Mouse (Mus musculus) kidney, postnatal 0 days (tissue): ENCODE results near the gene Tmem265. TPM values are rescaled to one million over a fixed set of nuclear protein-coding genes. Genes with fewer than 3 reads are reported as not detected.

Source experiments
- ATAC-seq: fragments of 200-750 bp; cut with Nextera tagmentation; replicated peaks from 2 replicates; pipeline ENCODE4 v1.8.0; 2017; ENCODE audit warnings: low read depth, moderate number of reproducible peaks, moderate TSS enrichment, moderate library complexity; ENCODE audit not compliant: low FRiP score
- DNase-seq: peaks from one replicate; pipeline ENCODE4 v3.0.0-alpha.2; 2016; ENCODE audit warnings: low spot score
- H3K27ac ChIP-seq: fragments of 300-500 bp; sonication (generic); 2 replicates; pipeline ENCODE4 v1.5.1; 2014; ENCODE audit warnings: mild to moderate bottlenecking
- H3K27me3 ChIP-seq: fragments of 300-500 bp; sonication (generic); 2 replicates; pipeline ENCODE4 v1.6.1; 2014; ENCODE audit warnings: low read length, mixed read lengths; ENCODE audit not compliant: insufficient read depth
- H3K36me3 ChIP-seq: fragments of 300-500 bp; sonication (generic); 2 replicates; pipeline ENCODE4 v1.6.1; 2014; ENCODE audit warnings: low read length, mixed read lengths; ENCODE audit not compliant: insufficient read depth
- H3K4me1 ChIP-seq: fragments of 300-500 bp; sonication (generic); replicated peaks from 2 replicates; pipeline ENCODE4 v1.6.1; 2014; ENCODE audit warnings: antibody characterized with exemption, low read length, mixed read lengths; ENCODE audit not compliant: insufficient read depth
- H3K4me2 ChIP-seq: fragments of 300-500 bp; sonication (generic); 2 replicates; pipeline ENCODE4 v1.6.1; 2014; ENCODE audit warnings: mild to moderate bottlenecking, low read length, moderate library complexity, mixed read lengths
- H3K4me3 ChIP-seq: fragments of 300-500 bp; sonication (generic); replicated peaks from 2 replicates; pipeline ENCODE4 v1.5.1; 2014; ENCODE audit warnings: low read depth, low read length
- H3K9ac ChIP-seq: fragments of 300-500 bp; sonication (generic); 2 replicates; pipeline ENCODE4 v1.6.1; 2014; ENCODE audit warnings: low read depth, low read length
- H3K9me3 ChIP-seq: fragments of 300-500 bp; sonication (generic); replicated peaks from 2 replicates; pipeline ENCODE4 v1.6.1; 2016; ENCODE audit warnings: low read length, inconsistent platforms, mixed read lengths
- CTCF ChIP-seq: IDR thresholded peaks from 2 replicates; pipeline ENCODE4 v1.5.1; 2016; ENCODE audit warnings: antibody characterized with exemption, low read depth, mild to moderate bottlenecking, moderate library complexity
- WGBS: fragments of 180-500 bp; shearing (Covaris S2); extraction: QIAGEN DNeasy Blood & Tissue Kit; methylation state at CpG from one replicate; pipeline ENCODE4 v1.1.7; 2014; 5-methylcytosine and 5-hydroxymethylcytosine counted together
- polyA plus RNA-seq: library from polyadenylated mRNA; unstranded; fragments of >200 nt; fragmentation: Nextera tagmentation; extraction: Ambion mirVana; gene quantifications from 2 replicates; pipeline ENCODE4 v1.2.1, GENCODE M21; 2015

Tmem265 gene
- polyA plus RNA-seq, 1 experiment from 2014 or later: 4.9 TPM

- Histone ChIP-seq H3K4me3 (no peak overlapping the region), H3K9ac (no peak overlapping the region), H3K4me2 (no peak overlapping the region), H3K9me3 (no peaks in the 10 kb centered on the region), H3K27me3 (no peaks in the 10 kb centered on the region), H3K4me1 (peaks cover 5% of the 10 kb centered on the region; the same call in 1 of the 2 replicates), H3K36me3 (peaks cover 28% of the 10 kb centered on the region), H3K27ac (no peak overlapping the region)
- TF ChIP-seq CTCF: no peak
- WGBS: 84% methylated on average over 6 of the region's 6 CpGs
- DNase-seq (no peak), ATAC-seq (no peak)
Measured at GRCm38 (mm10) chr7:127586149-127586548, 25.0 kb downstream of the Tmem265 start.

GRCm38 (mm10) chr7:127587196-127587595, 26.0 kb downstream of the Tmem265 start:
- peak overlapping the region; percentile 43; the same call in 1 of the 2 replicates for H3K9ac ChIP-seq
- no peaks in the 10 kb centered on the region for H3K9me3 ChIP-seq
- no peak overlapping the region for H3K27ac ChIP-seq
- DNase-seq (no peak), ATAC-seq (no peak)
- peaks cover 36% of the 10 kb centered on the region for H3K36me3 ChIP-seq
- H3K4me3 ChIP-seq: peak overlapping the region; percentile 82; the same call in 1 of the 2 replicates
- peak overlapping the region; percentile 85 for H3K4me2 ChIP-seq
- no peak for TF ChIP-seq CTCF
- no peaks in the 10 kb centered on the region for H3K27me3 ChIP-seq
- 52% methylated on average over 5 of the region's 5 CpGs for WGBS
- peaks cover 5% of the 10 kb centered on the region; the same call in 1 of the 2 replicates for H3K4me1 ChIP-seq

GRCm38 (mm10) chr7:127588011-127588871, 27.1 kb downstream of the Tmem265 start, which contains the start of the genes Ccdc189 and Rnf40:
Ccdc189 (minus strand) TSS chr7:127588595.
Rnf40 (plus strand) TSS chr7:127588767.
- no peaks in the 10 kb centered on the region for H3K27me3 ChIP-seq
- TF ChIP-seq CTCF: peak; percentile 2; the same call in 1 of the 2 replicates
- whole genome bisulfite sequencing: under 1% methylated on average over 50 of the region's 50 CpGs
- peak within 1 kb of the TSS; percentile 82 for H3K4me3 ChIP-seq
- peak; percentile 97 for ATAC-seq
- H3K27ac ChIP-seq: peak within 1 kb of the TSS; percentile 72
- H3K9ac ChIP-seq: peak within 1 kb of the TSS; percentile 82
- peak; percentile 100 for DNase-seq
- H3K9me3 ChIP-seq: no peaks in the 10 kb centered on the region
- peak within 1 kb of the TSS; percentile 85 for H3K4me2 ChIP-seq
- H3K4me1 ChIP-seq: peaks cover 5% of the 10 kb centered on the region; the same call in 1 of the 2 replicates
- H3K36me3 ChIP-seq: peaks cover 36% of the 10 kb centered on the region

- Histone ChIP-seq H3K27ac (peak overlapping the region; percentile 67; the same call in 1 of the 2 replicates), H3K36me3 (peaks cover 36% of the 10 kb centered on the region), H3K4me2 (peak overlapping the region; percentile 79), H3K9ac (peak overlapping the region; percentile 82), H3K4me1 (peaks cover 5% of the 10 kb centered on the region; the same call in 1 of the 2 replicates), H3K27me3 (no peaks in the 10 kb centered on the region), H3K4me3 (peak overlapping the region; percentile 82), H3K9me3 (no peaks in the 10 kb centered on the region)
- no peak for TF ChIP-seq CTCF
- 5% methylated on average over 29 of the region's 29 CpGs for WGBS
- no peak for ATAC-seq
- DNase-seq: no peak
Measured at GRCm38 (mm10) chr7:127588901-127589300, 27.7 kb downstream of the Tmem265 start.

- DNase-seq: no peak
- Histone ChIP-seq H3K4me1 (peaks cover 5% of the 10 kb centered on the region; the same call in 1 of the 2 replicates), H3K27me3 (no peaks in the 10 kb centered on the region), H3K9ac (0 out of 2 replicates have a peak overlapping the region, but pooled peaks have one; percentile 82), H3K9me3 (no peaks in the 10 kb centered on the region), H3K27ac (no peak overlapping the region), H3K4me2 (peak overlapping the region; percentile 79), H3K36me3 (peaks cover 42% of the 10 kb centered on the region), H3K4me3 (peak overlapping the region; percentile 82)
- no peak for ATAC-seq
- WGBS: 77% methylated on average over 9 of the region's 9 CpGs
- no peak for TF ChIP-seq CTCF
Measured at GRCm38 (mm10) chr7:127589637-127590036, 28.4 kb downstream of the Tmem265 start.

- H3K36me3 ChIP-seq: peaks cover 57% of the 10 kb centered on the region
- no peak overlapping the region for H3K4me2 ChIP-seq
- 91% methylated on average over 10 of the region's 10 CpGs for WGBS
- H3K27me3 ChIP-seq: no peaks in the 10 kb centered on the region
- H3K9me3 ChIP-seq: no peaks in the 10 kb centered on the region
- no peak for TF ChIP-seq CTCF
- no peak overlapping the region for H3K4me3 ChIP-seq
- no peak overlapping the region for H3K27ac ChIP-seq
- no peak for DNase-seq
- H3K9ac ChIP-seq: no peak overlapping the region
- peaks cover 5% of the 10 kb centered on the region; the same call in 1 of the 2 replicates for H3K4me1 ChIP-seq
- ATAC-seq: no peak
Measured at GRCm38 (mm10) chr7:127591108-127591507, 29.9 kb downstream of the Tmem265 start.
